Comparison of ENCODE assay signal across 27 mouse cellular contexts in the genomic region with DNA sequence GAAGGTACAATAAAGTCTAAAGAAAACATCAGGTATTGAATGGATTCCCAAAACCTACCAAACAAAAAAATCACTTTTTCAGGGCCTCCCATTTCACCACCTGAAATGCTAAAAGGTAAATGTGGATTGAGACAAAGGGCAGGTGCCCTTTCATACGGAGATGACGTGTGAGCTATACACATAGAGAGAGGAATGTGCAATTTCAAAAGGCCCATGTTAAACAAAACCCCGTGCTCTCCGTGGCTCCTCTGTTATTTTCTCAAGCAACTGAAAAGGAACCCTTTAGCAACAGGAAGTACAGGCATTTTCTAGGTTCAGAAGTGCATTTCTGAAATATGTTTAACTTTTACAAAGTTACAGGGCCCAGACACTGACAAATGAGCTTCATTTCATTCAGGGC.
A peak's percentile ranks its signal among the peaks of the same experiment; 100 is the strongest.
DNase-seq lines count a peak whose midpoint lies in the region; ATAC-seq lines count a peak whose summit lies in the region.
"Had no signal": no experiment of that assay in that cellular context is flagged by ENCODE, and none has a peak within 500 bp of the region (broad histone marks: within the 10 kb centered on the region; RNA-seq: fewer than 3 reads in every experiment).

No protein-coding gene starts in this region.

- H3K36me3 ChIP-seq in embryonic facial prominence, embryonic 13.5 days, result no peaks in the 10 kb centered on the region
- H3K36me3 ChIP-seq in embryonic facial prominence, embryonic 10.5 days (replicated peaks), result no peaks in the 10 kb centered on the region
- H3K36me3 ChIP-seq in lung, embryonic 15.5 days, result no peaks in the 10 kb centered on the region
- no peaks in the 10 kb centered on the region for H3K36me3 ChIP-seq in intestine, embryonic 16.5 days (ENCODE audit: control insufficient read depth, insufficient read depth, low read length)
- H3K36me3 ChIP-seq in stomach, embryonic 16.5 days (ENCODE audit: control insufficient read depth, insufficient read depth, low read length), result no peaks in the 10 kb centered on the region
- H3K36me3 ChIP-seq: embryonic facial prominence, embryonic 12.5 days; heart, embryonic 15.5 days had no signal

- no peak for ATAC-seq in embryonic facial prominence, embryonic 13.5 days (ENCODE audit: insufficient number of reproducible peaks, insufficient read depth, low FRiP score, low TSS enrichment, low read depth)
- ATAC-seq in lung, embryonic 15.5 days (ENCODE audit: borderline replicate concordance, extremely low read depth, low FRiP score, low TSS enrichment), result no peak
- peak; percentile 63; the same call in 1 of the 2 replicates for ATAC-seq in intestine, embryonic 16.5 days
- ATAC-seq in stomach, embryonic 16.5 days (ENCODE audit: insufficient read depth, low FRiP score), result peak; percentile 81; the same call in 1 of the 2 replicates
- ATAC-seq: forebrain, embryonic 16.5 days; hindbrain, postnatal 0 days; midbrain, embryonic 16.5 days had no signal

- 42% methylated on average over 4 of the region's 4 CpGs for WGBS in embryonic facial prominence, embryonic 13.5 days
- 62% methylated on average over 4 of the region's 4 CpGs for WGBS in embryonic facial prominence, embryonic 10.5 days
- WGBS in lung, embryonic 15.5 days, result 23% methylated on average over 4 of the region's 4 CpGs
- 29% methylated on average over 4 of the region's 4 CpGs for WGBS in intestine, embryonic 16.5 days
- WGBS in stomach, embryonic 16.5 days, result 23% methylated on average over 4 of the region's 4 CpGs

- no peak overlapping the region for H3K9ac ChIP-seq in embryonic facial prominence, embryonic 13.5 days
- no peak overlapping the region for H3K9ac ChIP-seq in lung, embryonic 15.5 days
- H3K9ac ChIP-seq in intestine, embryonic 16.5 days (ENCODE audit: low read depth, low read length), result no peak overlapping the region
- no peak overlapping the region for H3K9ac ChIP-seq in stomach, embryonic 16.5 days (ENCODE audit: low read length)
- H3K9ac ChIP-seq: embryonic facial prominence, embryonic 12.5 days; heart, embryonic 15.5 days; limb, embryonic 13.5 days had no signal

- H3K9me3 ChIP-seq in embryonic facial prominence, embryonic 13.5 days, result no peaks in the 10 kb centered on the region
- no peaks in the 10 kb centered on the region for H3K9me3 ChIP-seq in embryonic facial prominence, embryonic 10.5 days
- H3K9me3 ChIP-seq in lung, embryonic 15.5 days, result no peaks in the 10 kb centered on the region
- no peaks in the 10 kb centered on the region for H3K9me3 ChIP-seq in intestine, embryonic 16.5 days (ENCODE audit: control insufficient read depth, low read length)
- no peaks in the 10 kb centered on the region for H3K9me3 ChIP-seq in stomach, embryonic 16.5 days (replicated peaks; ENCODE audit: control insufficient read depth, low read length)
- H3K9me3 ChIP-seq: embryonic facial prominence, embryonic 12.5 days; heart, embryonic 15.5 days; limb, embryonic 13.5 days had no signal

- no peak overlapping the region for H3K4me3 ChIP-seq in embryonic facial prominence, embryonic 13.5 days
- no peak overlapping the region for H3K4me3 ChIP-seq in embryonic facial prominence, embryonic 10.5 days
- H3K4me3 ChIP-seq in lung, embryonic 15.5 days, result no peak overlapping the region
- no peak overlapping the region for H3K4me3 ChIP-seq in intestine, embryonic 16.5 days (ENCODE audit: low read length)
- no peak overlapping the region for H3K4me3 ChIP-seq in stomach, embryonic 16.5 days (replicated peaks; ENCODE audit: low read length)
- H3K4me3 ChIP-seq: embryonic facial prominence, embryonic 12.5 days; erythroblast, embryonic 14.5 days; gastrocnemius, adult 2 months; heart, embryonic 15.5 days; limb, embryonic 13.5 days had no signal

- H3K4me2 ChIP-seq in embryonic facial prominence, embryonic 13.5 days, result no peak overlapping the region
- H3K4me2 ChIP-seq in lung, embryonic 15.5 days, result no peak overlapping the region
- no peak overlapping the region for H3K4me2 ChIP-seq in intestine, embryonic 16.5 days (ENCODE audit: low read depth, low read length)
- H3K4me2 ChIP-seq in stomach, embryonic 16.5 days (ENCODE audit: low read depth, low read length), result no peak overlapping the region
- H3K4me2 ChIP-seq: embryonic facial prominence, embryonic 12.5 days; heart, embryonic 15.5 days; limb, embryonic 13.5 days; liver, embryonic 11.5 days; midbrain, embryonic 11.5 days had no signal

- H3K4me1 ChIP-seq in embryonic facial prominence, embryonic 13.5 days, result no peaks in the 10 kb centered on the region
- no peaks in the 10 kb centered on the region for H3K4me1 ChIP-seq in embryonic facial prominence, embryonic 10.5 days
- peaks cover 12% of the 10 kb centered on the region for H3K4me1 ChIP-seq in lung, embryonic 15.5 days
- H3K4me1 ChIP-seq in intestine, embryonic 16.5 days (ENCODE audit: control insufficient read depth, insufficient read depth, low read length), result no peaks in the 10 kb centered on the region
- H3K4me1 ChIP-seq in stomach, embryonic 16.5 days (ENCODE audit: control insufficient read depth, insufficient read depth, low read length), result no peaks in the 10 kb centered on the region
- H3K4me1 ChIP-seq: embryonic facial prominence, embryonic 12.5 days; heart, embryonic 15.5 days; limb, embryonic 13.5 days had no signal

- H3K27ac ChIP-seq in embryonic facial prominence, embryonic 13.5 days, result 0 out of 2 replicates have a peak overlapping the region, but pooled peaks have one; percentile 33
- no peak overlapping the region for H3K27ac ChIP-seq in embryonic facial prominence, embryonic 10.5 days (replicated peaks)
- peak overlapping the region; percentile 84 for H3K27ac ChIP-seq in lung, embryonic 15.5 days
- no peak overlapping the region for H3K27ac ChIP-seq in intestine, embryonic 16.5 days (ENCODE audit: low read length)
- H3K27ac ChIP-seq in stomach, embryonic 16.5 days (ENCODE audit: low read length), result peak overlapping the region; percentile 88
- H3K27ac ChIP-seq: embryonic facial prominence, embryonic 12.5 days; gastrocnemius, adult 2 months; heart, embryonic 15.5 days; hindbrain, postnatal 0 days; limb, embryonic 13.5 days had no signal

- DNase-seq in embryonic facial prominence, embryonic 10.5 days (ENCODE audit: low spot score), result no peak
- no peak for DNase-seq in lung, postnatal 10 days
- DNase-seq in thymus, postnatal 4 days, result no peak
- DNase-seq in ovary, postnatal 36 days (ENCODE audit: low spot score), result no peak
- DNase-seq: adrenal gland, postnatal 10 days; cerebellum, adult 11 months; cerebellum, adult 9-10 months; cerebellum, postnatal 36 days; gastrocnemius, adult 2 months; kidney, adult 18-20 months; kidney, postnatal 4 days; thymus, adult 2 months; thymus, postnatal 36 days had no signal

- no peaks in the 10 kb centered on the region for H3K27me3 ChIP-seq in embryonic facial prominence, embryonic 13.5 days
- H3K27me3 ChIP-seq in embryonic facial prominence, embryonic 10.5 days (replicated peaks; ENCODE audit: low read depth, poor library complexity, severe bottlenecking), result no peaks in the 10 kb centered on the region
- H3K27me3 ChIP-seq in lung, embryonic 15.5 days, result no peaks in the 10 kb centered on the region
- H3K27me3 ChIP-seq in intestine, embryonic 16.5 days (replicated peaks; ENCODE audit: control insufficient read depth, insufficient read depth, low read length), result no peaks in the 10 kb centered on the region
- no peaks in the 10 kb centered on the region for H3K27me3 ChIP-seq in stomach, embryonic 16.5 days (ENCODE audit: control insufficient read depth, insufficient read depth, low read length)
- H3K27me3 ChIP-seq: CH12.LX; embryonic facial prominence, embryonic 12.5 days; heart, embryonic 15.5 days; limb, embryonic 13.5 days had no signal

Comparison
In these comparisons a context has a peak if more than half of its experiments do, and no peak if none do; other contexts are left out.
1. H3K27ac ChIP-seq: peak in embryonic facial prominence, embryonic 13.5 days (single experiment), lung, embryonic 15.5 days (single experiment) and stomach, embryonic 16.5 days (single experiment); none in embryonic facial prominence, embryonic 10.5 days (single experiment) and intestine, embryonic 16.5 days (single experiment).
2. ATAC-seq: peak in intestine, embryonic 16.5 days (single experiment) and stomach, embryonic 16.5 days (single experiment); none in embryonic facial prominence, embryonic 13.5 days (single experiment) and lung, embryonic 15.5 days (single experiment).